Mouse (Mus musculus) brain, embryonic 18.5 days (tissue): ENCODE data around the gene Ust.

Experiments used
- DNase-seq: peaks from one replicate; pipeline ENCODE4 v3.0.0-alpha.2; 2012; ENCODE audit warnings: low read depth, low spot score

Ust gene

GRCm38 (mm10) chr10:8504832-8505231 is 13.8 kb downstream of the Ust start:
- no peak for DNase-seq

DNA sequence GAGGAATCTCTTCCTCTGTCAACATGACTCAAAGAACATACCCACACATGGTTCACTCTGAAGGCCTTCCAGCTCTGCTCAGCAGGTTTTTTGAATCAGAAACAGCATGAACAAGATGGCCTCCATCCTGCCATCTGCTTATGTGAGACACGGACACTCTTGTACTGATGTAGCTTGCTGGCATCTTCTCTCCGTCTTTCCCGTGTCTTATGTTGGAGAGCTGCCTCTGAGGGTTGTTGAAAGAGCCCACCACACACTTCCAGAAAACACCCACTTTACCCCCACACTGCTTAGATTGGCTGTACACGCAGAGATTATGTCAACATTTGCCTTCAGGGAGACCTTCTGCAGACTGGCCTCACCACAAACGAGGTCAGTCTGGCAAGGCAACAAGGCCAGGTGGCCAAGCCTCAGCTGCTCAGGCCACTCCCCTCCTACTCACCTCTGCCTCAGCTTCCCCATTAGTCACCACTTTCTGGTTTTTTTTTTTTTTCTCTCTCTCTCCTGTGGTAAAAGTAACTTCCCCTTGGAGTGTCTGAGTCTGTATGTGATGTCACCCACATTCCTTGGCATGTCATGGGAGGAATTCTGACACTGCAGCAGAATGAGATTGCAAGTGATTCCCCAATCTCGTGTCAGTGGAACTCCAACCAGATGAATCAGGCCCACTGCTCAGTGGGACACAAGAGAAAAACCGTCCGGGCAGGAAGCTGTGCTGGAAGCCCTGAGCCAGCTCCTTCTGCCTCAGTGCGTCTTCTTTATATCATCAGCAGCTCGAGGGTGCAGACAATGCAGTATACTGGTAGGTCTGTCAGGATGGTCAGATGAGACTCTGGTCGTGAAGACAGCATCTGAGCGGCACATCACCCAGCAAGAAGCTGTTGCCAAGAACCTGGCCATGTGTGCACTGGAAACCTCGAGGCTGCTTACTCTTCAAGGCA is 19.4 kb downstream of the Ust start:
- no peak for DNase-seq

DNA sequence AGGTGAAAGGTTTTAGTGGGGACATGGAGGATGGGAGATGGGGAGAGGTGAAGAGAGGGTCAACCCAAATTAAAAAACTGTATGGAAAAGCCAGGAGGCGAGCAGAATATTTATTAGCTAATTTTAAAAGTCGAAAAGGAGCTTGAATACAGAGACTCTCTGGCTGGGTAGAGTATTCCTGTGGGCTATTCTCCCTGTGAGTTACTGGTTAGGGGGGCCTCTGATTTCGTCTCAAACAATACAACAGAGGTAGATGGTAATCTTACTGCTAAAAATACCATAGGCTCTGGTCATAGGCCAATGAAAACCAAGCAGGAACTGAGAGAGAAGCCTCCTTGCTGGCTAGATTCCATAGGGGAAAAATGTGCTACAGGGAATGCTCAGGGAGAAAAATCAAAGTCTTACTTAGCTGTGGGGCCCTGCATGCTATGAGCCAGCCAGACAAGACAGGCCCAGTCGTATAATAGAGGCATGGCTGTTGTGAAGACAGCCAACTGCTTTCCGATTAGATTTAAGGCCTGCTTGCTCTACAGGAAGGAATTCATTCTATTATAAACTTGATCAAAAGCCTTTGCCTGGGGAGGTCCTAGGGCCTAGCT is 23.0 kb downstream of the Ust start:
- DNase-seq, result no peak

- DNase-seq, result no peak
Measured at GRCm38 (mm10) chr10:8491909-8492591, 26.6 kb downstream of the Ust start.

DNA sequence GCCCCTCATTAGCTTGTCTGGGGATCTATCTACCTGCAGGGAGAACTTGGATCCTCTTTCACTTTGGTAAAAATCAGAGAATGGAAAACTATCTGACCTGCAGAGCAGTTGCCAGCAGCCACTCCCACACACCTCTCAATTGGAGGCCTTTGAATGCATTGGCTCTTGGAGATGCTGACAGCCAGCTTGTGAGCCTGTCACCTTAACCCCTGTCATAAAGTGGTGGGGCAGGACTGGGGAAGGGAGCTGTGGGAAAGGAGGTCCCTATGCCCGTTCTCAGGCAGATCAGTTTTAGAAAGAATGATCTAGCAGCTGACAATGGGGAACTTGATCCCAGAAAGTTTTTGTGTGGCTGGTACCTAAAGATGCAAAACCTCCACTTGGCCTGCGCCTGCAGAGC is 31.2 kb downstream of the Ust start:
- DNase-seq, result no peak

DNA sequence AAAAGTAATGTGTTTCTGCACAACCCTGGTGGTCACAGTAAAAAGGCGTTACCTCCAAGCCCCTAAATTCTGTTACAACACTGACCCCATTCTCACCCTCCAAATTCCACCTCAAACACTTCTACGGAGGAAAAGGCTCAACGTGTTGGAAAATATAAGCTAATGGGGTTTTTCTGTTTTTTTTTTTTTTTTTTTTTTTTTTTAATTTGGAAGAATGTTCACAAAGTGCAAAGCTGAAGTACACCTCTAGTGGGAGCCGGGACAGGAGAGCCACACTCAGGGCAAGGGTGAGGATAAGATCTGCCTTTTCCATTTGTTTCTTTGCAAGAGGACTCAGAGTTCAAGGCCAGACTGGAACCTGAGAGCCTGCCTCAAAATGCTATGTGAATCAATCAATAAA is 34.1 kb downstream of the Ust start:
- DNase-seq, result no peak

DNA sequence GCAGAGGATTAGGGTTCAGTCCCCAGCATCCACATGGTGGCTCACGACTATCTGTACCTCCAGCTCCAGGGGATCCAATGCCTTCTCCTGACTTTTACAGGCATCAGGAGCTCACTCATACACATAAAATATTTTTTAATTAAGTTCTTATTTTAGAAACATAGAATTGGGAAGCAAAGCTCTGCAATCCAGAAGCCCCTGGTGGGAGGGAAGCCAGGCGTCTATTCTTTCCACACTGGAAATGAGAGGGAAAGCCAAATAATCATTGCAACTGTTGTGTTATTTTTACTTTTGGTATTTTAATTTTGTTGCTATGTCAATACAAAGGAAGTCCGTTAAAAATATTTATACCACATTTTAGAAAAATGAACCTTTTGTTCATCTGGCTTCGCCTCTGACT is 35.8 kb downstream of the Ust start:
- DNase-seq, result no peak

- DNase-seq, result no peak
Measured at GRCm38 (mm10) chr10:8479779-8480178, 38.8 kb downstream of the Ust start.

DNA sequence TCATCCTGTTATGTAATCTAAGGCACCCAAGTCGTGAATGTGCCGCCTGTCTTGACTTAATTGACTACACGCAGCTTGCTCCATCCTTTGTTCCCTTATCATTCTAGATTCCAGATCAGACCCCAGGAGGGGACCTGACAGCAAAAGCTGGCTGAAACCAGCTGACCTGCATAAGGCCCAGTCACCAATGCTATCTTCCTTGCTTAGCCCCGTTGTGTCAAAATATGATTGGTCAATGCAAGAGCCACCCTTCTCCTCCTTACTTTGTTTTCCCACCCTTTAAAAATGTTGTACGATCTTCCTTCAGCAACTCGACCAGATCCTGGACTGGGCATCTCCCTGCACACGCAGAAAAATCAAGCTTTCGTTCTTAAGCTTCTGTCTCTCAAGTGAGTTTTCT is 40.7 kb downstream of the Ust start:
- DNase-seq, result no peak

- DNase-seq, result no peak
Measured at GRCm38 (mm10) chr10:8471995-8472394, 46.6 kb downstream of the Ust start.

GRCm38 (mm10) chr10:8471012-8471411 is 47.6 kb downstream of the Ust start:
- DNase-seq, result no peak

- no peak for DNase-seq
Measured at GRCm38 (mm10) chr10:8469516-8469915, 49.1 kb downstream of the Ust start.

DNA sequence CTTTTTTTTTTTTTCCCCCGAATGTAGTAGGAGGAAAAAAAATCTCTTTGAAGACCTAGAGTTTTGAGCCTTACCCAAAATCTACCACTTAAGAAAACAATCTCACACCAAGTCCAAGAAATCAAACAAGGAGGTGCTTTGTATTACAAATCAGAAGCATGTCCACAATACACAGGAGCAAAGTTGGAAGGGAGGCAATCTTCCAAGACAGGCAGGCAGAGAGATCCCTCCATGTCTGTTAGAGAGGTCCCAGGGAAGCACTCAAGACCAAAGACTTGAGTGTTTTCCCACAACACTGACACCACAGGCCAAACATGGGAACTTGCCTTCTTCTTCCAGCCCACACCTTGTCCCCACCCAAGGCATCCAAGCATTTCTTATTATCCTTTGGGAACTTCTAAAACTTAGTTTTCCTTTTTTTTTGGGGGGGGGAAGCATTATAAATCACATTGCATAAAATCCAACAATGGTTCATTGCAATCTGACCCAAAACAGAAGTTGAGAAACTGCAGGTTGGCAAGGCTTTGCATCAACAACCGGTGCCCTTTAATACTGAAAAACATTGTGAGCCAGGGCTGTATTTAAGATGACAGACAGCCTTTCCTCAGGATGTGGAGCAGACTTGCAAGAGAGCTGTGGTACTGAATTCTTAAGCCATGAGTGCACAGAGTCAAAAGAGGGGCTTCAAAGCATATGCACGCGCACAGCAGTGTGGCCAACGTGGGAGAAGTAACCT is 49.8 kb downstream of the Ust start:
- DNase-seq, result no peak

DNA sequence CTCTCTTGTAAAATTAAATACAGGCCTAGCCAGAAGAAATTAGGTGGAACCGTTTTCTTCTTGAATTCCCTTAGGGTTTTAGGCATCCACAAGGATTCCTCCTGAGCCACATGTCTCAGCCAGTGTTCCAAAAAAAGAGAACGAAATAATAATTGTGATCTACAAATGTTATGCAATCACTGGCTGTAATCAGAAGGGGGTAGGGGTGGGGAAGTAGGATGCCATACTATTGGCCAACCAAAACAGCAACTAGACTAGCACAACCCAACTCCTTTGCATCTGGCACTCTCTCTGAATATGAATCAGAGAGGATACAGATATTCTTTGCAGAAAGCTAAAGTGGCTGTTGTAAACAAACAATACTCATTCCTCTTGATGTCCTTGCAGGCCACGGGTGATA is 52.7 kb downstream of the Ust start:
- no peak for DNase-seq

- no peak for DNase-seq
Measured at GRCm38 (mm10) chr10:8465216-8465615, 53.4 kb downstream of the Ust start.

- no peak for DNase-seq
Measured at GRCm38 (mm10) chr10:8461372-8461771, 57.3 kb downstream of the Ust start.

- no peak for DNase-seq
Measured at GRCm38 (mm10) chr10:8454711-8455110, 63.9 kb downstream of the Ust start.

DNA sequence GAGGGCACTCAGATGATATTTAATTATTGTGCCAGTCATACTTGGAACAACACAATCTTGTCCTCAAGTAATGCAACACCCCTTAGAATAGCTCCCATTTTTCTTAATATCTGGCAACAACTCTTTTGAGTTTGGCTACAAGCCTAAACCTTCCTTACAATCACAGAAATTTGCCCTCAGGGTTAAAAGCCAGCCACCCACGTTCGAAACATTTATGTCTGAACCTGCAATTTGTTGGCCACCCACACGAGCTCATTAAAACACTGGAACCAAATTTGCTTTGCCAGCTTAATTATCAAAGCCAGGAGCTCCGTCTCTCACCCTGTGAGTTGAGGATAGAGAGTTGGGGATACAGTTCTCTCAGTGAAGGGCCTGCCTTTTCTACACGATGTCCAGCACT is 70.9 kb downstream of the Ust start:
- no peak for DNase-seq

DNA sequence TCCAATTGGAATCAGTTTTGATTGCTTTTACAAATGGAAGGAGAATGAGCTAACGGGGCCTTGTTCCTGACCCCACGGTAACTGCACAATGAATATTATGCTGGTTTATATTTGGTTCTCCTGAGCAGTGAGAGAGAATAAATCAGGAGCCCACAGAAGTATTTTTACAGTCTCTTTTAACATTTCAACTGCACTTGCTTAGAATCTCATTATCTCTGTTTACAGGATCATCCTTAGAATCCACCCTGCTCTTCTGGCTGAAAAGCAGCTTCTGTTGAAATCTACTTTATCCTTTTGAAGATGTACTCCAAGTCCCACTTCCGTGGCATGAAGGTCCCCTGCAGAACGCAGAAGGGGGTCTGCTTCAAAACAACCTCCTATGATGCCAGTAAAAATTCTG is 71.7 kb downstream of the Ust start:
- no peak for DNase-seq

DNA sequence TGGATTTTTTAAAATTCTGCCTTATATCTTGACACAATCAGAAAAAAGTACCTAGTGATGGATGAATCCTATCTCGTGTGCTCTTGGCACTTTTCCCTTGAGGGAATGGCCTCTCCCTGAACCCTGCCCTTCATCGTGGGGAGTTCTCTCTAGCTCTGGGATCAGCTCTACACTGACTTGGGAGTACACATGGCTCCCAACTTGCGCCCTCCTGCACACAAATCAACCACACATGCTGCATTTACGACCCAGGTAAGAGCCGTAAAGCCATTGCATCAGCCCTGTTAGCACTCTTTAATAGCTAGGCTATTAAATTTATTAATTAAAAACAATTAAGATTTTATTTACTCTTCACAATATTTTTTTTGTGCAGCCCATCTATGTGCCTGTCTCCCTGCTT is 74.6 kb downstream of the Ust start:
- no peak for DNase-seq

DNA sequence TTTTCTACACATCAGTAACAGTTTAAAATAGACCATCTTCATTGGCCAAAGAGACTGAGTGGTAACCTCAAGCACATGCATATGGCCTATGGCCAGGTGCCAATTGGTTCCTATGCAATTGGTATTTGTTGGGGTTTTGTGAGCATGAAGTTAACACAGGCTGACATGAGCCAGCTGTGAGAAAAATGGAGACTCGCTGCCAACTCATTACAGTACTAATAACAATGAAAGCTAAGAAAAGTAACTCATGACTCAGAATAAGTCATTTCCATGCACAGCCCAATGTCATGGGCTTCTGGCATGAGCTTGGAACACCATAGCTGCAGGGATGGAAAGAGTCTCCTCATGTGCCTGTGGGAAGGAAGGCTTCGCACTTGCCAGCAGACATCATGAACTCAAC is 86.8 kb downstream of the Ust start:
- no peak for DNase-seq
